Mouse (Mus musculus) lung, adult 18-20 months (tissue): ENCODE results near the gene Tmem116.
A peak's percentile ranks its signal among the peaks of the same experiment; 100 is the strongest.

ENCODE experiments used
- DNase-seq, 2 experiments: peaks; one replicate each; pipeline ENCODE4 v3.0.0; 2022; ENCODE audit warnings: mixed read lengths in 2 of 2

The Tmem116 gene

DNA sequence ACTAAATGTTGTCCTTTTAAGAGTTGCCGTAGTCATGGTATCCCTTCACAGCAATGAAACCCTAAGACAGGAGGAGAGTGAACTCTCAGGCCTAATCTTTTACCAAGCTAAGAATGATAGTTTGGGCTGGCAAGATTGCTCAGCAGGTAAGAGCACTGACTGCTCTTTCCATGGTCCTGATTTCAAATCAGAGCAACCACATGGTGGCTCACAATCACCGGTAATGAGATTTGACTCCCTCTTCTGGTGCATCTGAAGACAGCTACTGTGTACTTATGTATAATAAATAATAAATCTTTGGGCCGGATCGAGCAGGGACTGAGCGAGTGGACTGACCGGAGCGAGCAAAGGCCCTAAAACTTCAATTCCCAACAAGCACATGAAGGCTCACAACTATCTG lies 89.5 kb downstream of the Tmem116 start:
- DNase-seq: no peak

- DNase-seq: no peak
These were observed 91.7 kb downstream of the Tmem116 start for GRCm38 (mm10) chr5:121543370-121543769.

GRCm38 (mm10) chr5:121544910-121545792 lies 93.5 kb downstream of the Tmem116 start, which contains the start of the genes Adam1a and Gm42878:
Gene Adam1a (minus strand): TSS chr5:121545482.
Gene Gm42878 (minus strand): TSS chr5:121545482.
- DNase-seq: peak in 1 of 2 experiments; percentile 21

DNA sequence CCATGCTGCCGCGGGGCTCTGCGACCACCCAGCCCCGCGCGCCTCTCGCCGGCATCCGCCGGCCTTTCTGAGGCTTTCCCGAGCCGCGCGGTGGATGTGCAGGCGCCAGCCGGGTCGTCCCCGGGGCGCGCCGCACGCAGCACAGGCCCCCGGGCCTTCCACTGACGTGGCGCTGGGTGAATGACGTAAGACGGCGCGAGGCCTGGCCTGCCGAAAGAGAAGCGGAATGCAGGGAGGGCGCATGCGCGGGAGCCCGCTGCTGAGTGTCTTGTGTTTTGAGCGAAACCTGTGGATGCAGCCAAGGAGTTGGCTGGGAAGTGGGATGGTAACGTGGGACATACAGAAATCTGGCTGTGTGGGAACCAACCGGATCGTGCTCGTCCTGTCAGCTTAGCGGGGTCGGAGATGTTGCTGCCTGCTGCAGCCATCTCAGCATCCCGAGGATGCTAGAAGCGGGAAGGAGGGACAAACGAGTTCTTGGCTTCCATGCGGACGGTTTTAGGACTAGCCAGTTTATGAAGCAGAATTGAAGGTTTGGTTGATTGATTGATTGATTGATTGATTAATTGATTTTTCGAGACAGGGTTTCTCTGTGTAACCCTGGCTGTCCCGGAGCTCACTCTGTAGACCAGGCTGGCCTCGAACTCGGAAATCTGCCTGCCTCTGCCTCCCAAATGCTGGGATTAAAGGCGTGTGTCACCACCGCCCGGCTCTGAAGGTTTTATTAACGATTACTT lies 94.3 kb downstream of the Tmem116 start, which contains the start of gene Mapkapk5:
Mapkapk5 (minus strand) TSS at position 113 of the 737 bp plus-strand sequence.
- DNase-seq: peak; percentile 95 to 96

DNA sequence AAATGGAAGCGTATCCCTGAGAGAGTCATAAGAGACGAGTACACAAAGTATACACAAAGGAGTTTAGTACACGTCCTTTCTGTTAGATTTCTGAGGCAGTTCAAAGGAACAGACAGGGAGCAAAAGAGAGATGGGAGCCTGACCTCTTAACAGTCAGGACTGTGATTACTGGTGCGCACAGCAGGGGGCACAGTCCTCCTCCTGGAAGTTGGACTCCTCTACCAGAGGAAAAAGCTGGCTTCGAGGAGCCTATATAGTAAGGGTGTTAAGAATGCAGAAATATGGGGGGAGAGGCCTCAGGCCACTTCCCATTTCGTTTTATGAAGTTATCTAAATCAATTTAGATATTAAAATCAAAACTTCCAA lies 94.8 kb downstream of the Tmem116 start:
- DNase-seq: peak; percentile 42 to 65

GRCm38 (mm10) chr5:121547084-121547483 lies 95.4 kb downstream of the Tmem116 start:
- DNase-seq: no peak

- no peak for DNase-seq
These were observed 97.5 kb downstream of the Tmem116 start for GRCm38 (mm10) chr5:121549196-121549595.

DNA sequence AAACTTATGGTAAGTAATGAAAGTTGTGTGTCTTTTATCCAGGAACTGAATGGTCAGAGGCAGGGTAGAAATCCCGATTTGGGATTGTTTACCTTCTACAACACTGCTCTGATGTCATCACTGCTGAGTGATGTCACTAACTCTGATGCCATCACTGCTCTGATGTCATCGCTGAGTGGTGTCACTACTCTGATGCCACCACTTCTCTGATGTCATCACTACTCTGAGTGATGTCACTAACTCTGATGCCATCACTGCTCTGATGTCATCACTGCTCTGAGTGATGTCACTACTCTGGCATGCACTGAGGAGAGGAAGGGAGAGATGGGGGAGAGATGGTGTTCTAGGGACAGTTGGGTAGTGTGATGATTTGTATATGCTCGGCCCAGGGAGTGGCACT lies 110.7 kb downstream of the Tmem116 start:
- no peak for DNase-seq

DNA sequence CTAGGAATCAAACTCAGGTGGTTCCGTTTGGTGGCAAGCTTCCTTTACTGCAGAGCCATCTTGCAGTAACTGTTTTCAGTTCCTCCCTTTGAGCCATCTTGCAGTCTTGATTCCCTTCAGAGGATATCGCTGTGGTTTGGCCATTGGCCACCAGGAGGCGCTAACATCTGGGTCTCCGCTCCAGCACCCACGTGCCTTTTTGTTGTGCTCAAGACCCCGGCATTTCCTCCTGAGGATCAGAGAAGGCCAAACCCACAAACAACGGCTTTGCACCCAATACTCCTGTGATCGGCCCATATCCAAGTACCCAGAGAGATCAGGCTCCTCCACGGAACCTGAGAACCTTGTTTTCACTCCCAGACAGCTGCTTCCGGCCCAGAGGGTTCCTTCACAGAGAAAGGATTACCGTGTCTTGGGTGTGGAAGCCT lies 112.8 kb downstream of the Tmem116 start:
- DNase-seq: peak; percentile 87 to 91

GRCm38 (mm10) chr5:121566035-121566681 lies 114.5 kb downstream of the Tmem116 start:
- no peak for DNase-seq

DNA sequence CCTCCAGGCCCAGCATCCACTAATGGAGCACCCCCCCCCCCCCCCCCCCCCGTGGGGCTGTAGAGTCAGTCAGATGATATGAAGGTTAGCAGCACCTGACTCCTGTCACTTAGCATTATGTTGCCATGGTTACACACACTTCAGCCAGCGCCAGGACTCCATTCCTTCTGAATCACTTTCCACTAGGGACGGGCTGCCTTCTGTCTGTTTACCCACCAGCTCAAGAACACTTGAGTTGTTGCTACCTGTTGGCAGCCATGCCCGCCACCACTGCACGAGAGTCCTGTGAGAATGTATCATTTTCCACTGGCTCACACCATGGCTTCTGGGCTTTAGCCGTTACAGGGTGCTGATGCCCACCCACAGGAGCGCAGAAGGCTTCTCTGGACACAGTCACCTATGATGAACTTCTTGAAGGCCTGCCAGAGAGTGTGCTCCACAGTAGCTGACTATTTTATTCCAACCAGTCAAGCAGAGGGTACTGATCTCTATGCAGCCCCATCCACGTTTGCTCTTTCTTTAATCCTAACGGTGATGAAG lies 118.3 kb downstream of the Tmem116 start:
- DNase-seq: peak; percentile 85 to 90

DNA sequence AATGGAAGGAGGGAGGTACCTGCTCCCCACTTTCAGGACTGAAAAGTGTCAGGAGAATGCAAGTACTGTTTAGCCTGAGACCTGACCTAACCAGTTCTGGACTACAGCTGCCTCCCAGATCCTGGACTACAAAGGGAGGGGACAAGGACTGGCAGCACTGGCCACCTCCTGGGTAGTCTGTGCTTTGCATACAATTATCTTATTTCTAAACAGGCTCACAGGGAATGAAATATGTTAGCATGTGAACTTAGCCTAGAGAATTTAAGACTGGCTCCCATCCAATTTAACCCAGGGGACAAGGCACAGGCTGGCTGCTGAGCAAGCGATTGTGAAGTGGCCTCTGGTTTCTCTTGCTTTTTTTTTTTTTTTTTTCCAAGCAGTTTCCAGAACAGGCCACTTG lies 119.1 kb downstream of the Tmem116 start:
- DNase-seq: peak in 1 of 2 experiments; percentile 41
